Mouse (Mus musculus) CH12.LX (cell line): ENCODE results near the gene Tex33. TPM values are rescaled to one million over a fixed set of nuclear protein-coding genes. Genes with fewer than 3 reads are reported as not detected.

Source experiments
- DNase-seq: peaks from one replicate; pipeline ENCODE4 v3.0.0-alpha.2; 2013; ENCODE audit errors: extremely low read depth
- H3K27ac ChIP-seq: 2 replicates; pipeline ENCODE4 v1.5.1; 2012; ENCODE audit warnings: low read depth, mild to moderate bottlenecking, control low read depth, moderate library complexity; ENCODE audit not compliant: insufficient read depth
- H3K27me3 ChIP-seq: replicated peaks from 2 replicates; pipeline ENCODE3; 2012; ENCODE audit warnings: inconsistent platforms
- H3K36me3 ChIP-seq, 2 experiments: replicated peaks in 1 of 2; 2 replicates each; pipeline versions ENCODE3 to v1.6.1; 2012; ENCODE audit warnings: inconsistent platforms in 1 of 2, low read length in 1 of 2, mild to moderate bottlenecking in 1 of 2, mixed read lengths in 1 of 2, moderate library complexity in 1 of 2; ENCODE audit not compliant: control insufficient read depth in 1 of 2, insufficient read depth in 1 of 2
- H3K4me1 ChIP-seq, 2 experiments: 2 replicates each; pipeline ENCODE4 v1.6.1; 2012; ENCODE audit warnings: inconsistent platforms in 1 of 2, moderate library complexity in 1 of 2; ENCODE audit not compliant: insufficient read depth in 2 of 2, control insufficient read depth in 1 of 2
- H3K4me2 ChIP-seq: 2 replicates; pipeline ENCODE4 v1.6.1; 2012; ENCODE audit warnings: low read depth, mild to moderate bottlenecking, control low read depth; ENCODE audit not compliant: poor library complexity, insufficient read depth, severe bottlenecking
- H3K4me3 ChIP-seq, 3 experiments: fragments of 150-350 bp in 1 of 3; sonication (generic) in 1 of 3; replicated peaks in 1 of 3; 2 replicates each; pipeline versions ENCODE3 to v1.5.1; 2011 to 2012; ENCODE audit warnings: low read depth in 2 of 3, low read length in 2 of 3, mild to moderate bottlenecking in 2 of 3, moderate library complexity in 2 of 3, control low read depth in 1 of 3, improper control_type of control experiment in 1 of 3, inconsistent platforms in 1 of 3, mixed read lengths in 1 of 3; ENCODE audit not compliant: poor library complexity in 1 of 3
- H3K79me2 ChIP-seq: replicated peaks from 2 replicates; pipeline ENCODE4 v1.6.1; 2012; ENCODE audit warnings: mild to moderate bottlenecking, moderate library complexity; ENCODE audit not compliant: control insufficient read depth, poor library complexity, insufficient read depth, severe bottlenecking; ENCODE audit errors: extremely low read depth
- H3K9ac ChIP-seq: 2 replicates; pipeline ENCODE4 v1.6.1; 2012; ENCODE audit warnings: low read depth, mild to moderate bottlenecking, control low read depth, moderate library complexity; ENCODE audit not compliant: insufficient read depth
- H3K9me3 ChIP-seq: replicated peaks from 2 replicates; pipeline ENCODE3; 2012; ENCODE audit warnings: low read length, inconsistent platforms, mixed read lengths
- BHLHE40 ChIP-seq: IDR thresholded peaks from 2 replicates; pipeline ENCODE4 v1.6.1; 2011; ENCODE audit warnings: mild to moderate bottlenecking, low read depth, low read length, improper control_type of control experiment
- CHD1 ChIP-seq: IDR thresholded peaks from 2 replicates; pipeline ENCODE4 v1.6.1; 2012; ENCODE audit warnings: low read depth, low read length, improper control_type of control experiment, inconsistent platforms
- E2F4 ChIP-seq: IDR thresholded peaks from 2 replicates; pipeline ENCODE4 v1.6.1; 2011; ENCODE audit warnings: low read depth, low read length, improper control_type of control experiment; ENCODE audit not compliant: insufficient replicate concordance
- ELF1 ChIP-seq: IDR thresholded peaks from 2 replicates; pipeline ENCODE4 v1.6.1; 2014; ENCODE audit warnings: low read depth, mild to moderate bottlenecking, inconsistent platforms, low read length, improper control_type of control experiment
- EP300 ChIP-seq: IDR thresholded peaks from 2 replicates; pipeline ENCODE4 v1.6.1; 2011; ENCODE audit warnings: low read length, improper control_type of control experiment
- JUN ChIP-seq: IDR thresholded peaks from 2 replicates; pipeline ENCODE4 v1.6.1; 2011; ENCODE audit warnings: low read depth, mild to moderate bottlenecking, low read length, improper control_type of control experiment, moderate library complexity; ENCODE audit not compliant: insufficient read depth
- JUND ChIP-seq: conservative IDR thresholded peaks from 2 replicates; pipeline ENCODE4 v1.6.1; 2011; ENCODE audit warnings: low read depth, low read length, improper control_type of control experiment
- MAFK ChIP-seq: IDR thresholded peaks from 2 replicates; pipeline ENCODE4 v1.6.1; 2011; ENCODE audit warnings: low read length, improper control_type of control experiment; ENCODE audit not compliant: insufficient replicate concordance
- MYC ChIP-seq: IDR thresholded peaks from 2 replicates; pipeline ENCODE4 v1.6.1; 2011; ENCODE audit warnings: low read depth, mild to moderate bottlenecking, improper control_type of control experiment, low read length
- NELFE ChIP-seq: IDR thresholded peaks from 2 replicates; pipeline ENCODE4 v1.6.1; 2011; ENCODE audit warnings: low read depth, low read length, improper control_type of control experiment
- NRF1 ChIP-seq: IDR thresholded peaks from 2 replicates; pipeline ENCODE4 v1.6.1; 2014; ENCODE audit warnings: low read depth, mild to moderate bottlenecking, inconsistent platforms, low read length, improper control_type of control experiment, moderate library complexity
- PAX5 ChIP-seq: IDR thresholded peaks from 2 replicates; pipeline ENCODE4 v1.6.1; 2012; ENCODE audit warnings: low read length, inconsistent platforms, mixed read lengths
- POLR2A ChIP-seq: IDR thresholded peaks from 2 replicates; pipeline ENCODE4 v1.6.1; 2011; ENCODE audit warnings: low read depth, mild to moderate bottlenecking, improper control_type of control experiment, low read length
- POLR2AphosphoS2 ChIP-seq: IDR thresholded peaks from 2 replicates; pipeline ENCODE4 v1.6.1; 2011; ENCODE audit warnings: low read depth, low read length, improper control_type of control experiment
- RAD21 ChIP-seq: IDR thresholded peaks from 2 replicates; pipeline ENCODE4 v1.6.1; 2011; ENCODE audit warnings: low read depth, mild to moderate bottlenecking, low read length, improper control_type of control experiment, moderate library complexity
- SIN3A ChIP-seq: IDR thresholded peaks from 2 replicates; pipeline ENCODE4 v1.6.1; 2012; ENCODE audit warnings: low read length, improper control_type of control experiment, inconsistent platforms
- TBP ChIP-seq: conservative IDR thresholded peaks from 2 replicates; pipeline ENCODE4 v1.6.1; 2011; ENCODE audit warnings: low read depth, low read length, improper control_type of control experiment
- TCF12 ChIP-seq: IDR thresholded peaks from 2 replicates; pipeline ENCODE4 v1.6.1; 2014; ENCODE audit warnings: low read depth, mild to moderate bottlenecking, inconsistent platforms, low read length, improper control_type of control experiment
- UBTF ChIP-seq: IDR thresholded peaks from 2 replicates; pipeline ENCODE4 v1.6.1; 2012; ENCODE audit warnings: low read depth, mild to moderate bottlenecking, inconsistent platforms, low read length, improper control_type of control experiment, moderate library complexity
- USF1 ChIP-seq: IDR thresholded peaks from 2 replicates; pipeline ENCODE4 v1.6.1; 2014; ENCODE audit warnings: low read depth, mild to moderate bottlenecking, inconsistent platforms, low read length, improper control_type of control experiment
- USF2 ChIP-seq: conservative IDR thresholded peaks from 2 replicates; pipeline ENCODE4 v1.6.1; 2011; ENCODE audit warnings: low read depth, low read length, improper control_type of control experiment
- ZC3H11A ChIP-seq: IDR thresholded peaks from 2 replicates; pipeline ENCODE4 v1.6.1; 2012; ENCODE audit warnings: low read depth, mild to moderate bottlenecking, inconsistent platforms, low read length, improper control_type of control experiment
- ZKSCAN1 ChIP-seq: IDR thresholded peaks from 2 replicates; pipeline ENCODE4 v1.6.1; 2012; ENCODE audit warnings: low read depth, inconsistent platforms, low read length, improper control_type of control experiment, borderline replicate concordance
- ZMIZ1 ChIP-seq: IDR thresholded peaks from 2 replicates; pipeline ENCODE4 v1.6.1; 2012; ENCODE audit warnings: low read depth, mild to moderate bottlenecking, inconsistent platforms, low read length, improper control_type of control experiment
- dilution Hi-C: fragments of 300-500 bp; cut with MboI; formaldehyde crosslinking; loops from 2 replicates; pipeline ENCODE4 v1.14.3; 2020; ENCODE audit warnings: low sequenced_read_pairs; ENCODE audit not compliant: extremely low pct_unique_long_range_greater_than_20kb, extremely low pct_ligation_motif_present
- in situ Hi-C: fragments of 300-500 bp; cut with MboI; formaldehyde crosslinking; loops from 3 replicates; pipeline ENCODE4 v1.14.3; 2019; ENCODE audit warnings: low sequenced_read_pairs, low pct_ligation_motif_present, low pct_unique_long_range_greater_than_20kb, mixed read lengths
- polyA plus RNA-seq: library from polyadenylated mRNA; unstranded; fragments of >175 nt; gene quantifications from 2 replicates; pipeline ENCODE4 v1.2.1, GENCODE M21; 2012; ENCODE audit warnings: low read depth; ENCODE audit not compliant: insufficient read length
- total RNA-seq, 2 experiments: library from RNA; depleted of rRNA; stranded (reverse); fragments of 300-350 nt in 1 of 2; fragments of >200 nt in 1 of 2; gene quantifications; 2 replicates each; pipeline ENCODE4 v1.2.3; 2012 to 2014

Tex33 gene
- total and polyA plus RNA-seq, 3 experiments = not detected

GRCm38 (mm10) chr15:78366875-78367274 lies 28.8 kb downstream of the Tex33 start:
- dilution Hi-C loops (no loop called here), in situ Hi-C loops (loop anchor here (5.0 to 10.0 kb wide), 2 partner anchors 58 to 185 kb away; partner anchors contain the start of gene Kctd17)
- no peak for TF ChIP-seq NELFE
- no peak for TF ChIP-seq ZMIZ1
- no peak for TF ChIP-seq ELF1
- no peak for TF ChIP-seq POLR2AphosphoS2
- TF ChIP-seq E2F4 = no peak
- TF ChIP-seq BHLHE40 = no peak
- TF ChIP-seq ZKSCAN1 = no peak
- TF ChIP-seq ZC3H11A = no peak
- Histone ChIP-seq H3K9ac (no peak overlapping the region), H3K27me3 (peaks cover 56% of the 10 kb centered on the region), H3K36me3 (no peaks in the 10 kb centered on the region), H3K27ac (no peak overlapping the region), H3K4me3 (no peak overlapping the region), H3K4me1 (peaks cover 2 to 14% of the 10 kb centered on the region in 2 experiments; a peak in 3 of 4 replicates), H3K9me3 (peaks cover 10% of the 10 kb centered on the region), H3K4me2 (no peak overlapping the region), H3K79me2 (no peaks in the 10 kb centered on the region)
- DNase-seq = no peak

GRCm38 (mm10) chr15:78365916-78366315 lies 29.8 kb downstream of the Tex33 start:
- Histone ChIP-seq H3K9ac (no peak overlapping the region), H3K27me3 (peaks cover 54% of the 10 kb centered on the region), H3K4me2 (no peak overlapping the region), H3K36me3 (no peaks in the 10 kb centered on the region), H3K4me1 (peaks cover 2 to 14% of the 10 kb centered on the region in 2 experiments; a peak in 3 of 4 replicates), H3K4me3 (no peak overlapping the region), H3K9me3 (peaks cover 11% of the 10 kb centered on the region)
- no peak for DNase-seq
- dilution Hi-C loops = no loop called here
- no peak for TF ChIP-seq TCF12
- no peak for TF ChIP-seq CHD1
- TF ChIP-seq RAD21 = no peak
- TF ChIP-seq JUN = no peak
- no peak for TF ChIP-seq POLR2AphosphoS2
- TF ChIP-seq ZMIZ1 = no peak
- TF ChIP-seq MAFK = no peak
- TF ChIP-seq NELFE = no peak
- TF ChIP-seq UBTF = no peak
- TF ChIP-seq POLR2A = no peak
- no peak for TF ChIP-seq MYC
- TF ChIP-seq USF1 = no peak
- TF ChIP-seq NRF1 = no peak
- no peak for TF ChIP-seq TBP
- no peak for TF ChIP-seq SIN3A
- no peak for TF ChIP-seq USF2
- no peak for TF ChIP-seq EP300
- TF ChIP-seq PAX5 = no peak
- TF ChIP-seq ELF1 = no peak
- TF ChIP-seq JUND = no peak
- TF ChIP-seq, all 38 proteins: peak for 0
- no peaks in the 10 kb centered on the region for H3K79me2 ChIP-seq
- H3K27ac ChIP-seq = no peak overlapping the region
- in situ Hi-C loops = loop anchor here (5.0 to 10.0 kb wide), 2 partner anchors 59 to 184 kb away; partner anchors contain the start of gene Kctd17
